Mouse (Mus musculus): Measurements from ENCODE around the gene Arhgap15. TPM values are rescaled to one million over a fixed set of nuclear protein-coding genes. Genes with fewer than 3 reads are reported as not detected.

The Arhgap15 gene
- polyA plus RNA-seq, 1 experiment from 2014 or later: 1.0 TPM

- Histone ChIP-seq H3K9me3 (replicated peaks; ENCODE audit: low read length) (no peaks in the 10 kb centered on the region), H3K9ac (ENCODE audit: low read depth, low read length) (no peak overlapping the region), H3K4me3 (replicated peaks; ENCODE audit: low read depth, low read length) (no peak overlapping the region), H3K4me1 (replicated peaks; ENCODE audit: insufficient read depth, low read length) (no peaks in the 10 kb centered on the region), H3K36me3 (ENCODE audit: insufficient read depth, low read length) (no peaks in the 10 kb centered on the region), H3K27me3 (ENCODE audit: insufficient read depth, low read length) (no peaks in the 10 kb centered on the region), H3K27ac (no peak overlapping the region), H3K4me2 (ENCODE audit: low read length) (no peak overlapping the region)
- DNase-seq (ENCODE audit: low spot score) (no peak), ATAC-seq (replicated peaks; ENCODE audit: low FRiP score, low read depth) (no peak)
- TF ChIP-seq CTCF (IDR thresholded peaks at IDR 0.05; ENCODE audit: low read depth): no peak
- WGBS: 80% methylated on average over 9 of the region's 9 CpGs
Measured at GRCm38 (mm10) chr2:44060306-44060705, 311.7 kb downstream of the Arhgap15 start.

GRCm38 (mm10) chr2:44060716-44061115 lies 312.1 kb downstream of the Arhgap15 start:
- Histone ChIP-seq H3K9me3 (replicated peaks; ENCODE audit: low read length) (no peaks in the 10 kb centered on the region), H3K9ac (ENCODE audit: low read depth, low read length) (no peak overlapping the region), H3K4me3 (replicated peaks; ENCODE audit: low read depth, low read length) (no peak overlapping the region), H3K27me3 (ENCODE audit: insufficient read depth, low read length) (no peaks in the 10 kb centered on the region), H3K27ac (no peak overlapping the region), H3K4me1 (replicated peaks; ENCODE audit: insufficient read depth, low read length) (no peaks in the 10 kb centered on the region), H3K36me3 (ENCODE audit: insufficient read depth, low read length) (no peaks in the 10 kb centered on the region), H3K4me2 (ENCODE audit: low read length) (no peak overlapping the region)
- peak; percentile 49; the same call in 1 of the 2 replicates for TF ChIP-seq CTCF (IDR thresholded peaks at IDR 0.05; ENCODE audit: low read depth)
- DNase-seq (ENCODE audit: low spot score) (peak; percentile 57), ATAC-seq (replicated peaks; ENCODE audit: low FRiP score, low read depth) (no peak)
- 70% methylated on average over 8 of the region's 8 CpGs for WGBS

DNA sequence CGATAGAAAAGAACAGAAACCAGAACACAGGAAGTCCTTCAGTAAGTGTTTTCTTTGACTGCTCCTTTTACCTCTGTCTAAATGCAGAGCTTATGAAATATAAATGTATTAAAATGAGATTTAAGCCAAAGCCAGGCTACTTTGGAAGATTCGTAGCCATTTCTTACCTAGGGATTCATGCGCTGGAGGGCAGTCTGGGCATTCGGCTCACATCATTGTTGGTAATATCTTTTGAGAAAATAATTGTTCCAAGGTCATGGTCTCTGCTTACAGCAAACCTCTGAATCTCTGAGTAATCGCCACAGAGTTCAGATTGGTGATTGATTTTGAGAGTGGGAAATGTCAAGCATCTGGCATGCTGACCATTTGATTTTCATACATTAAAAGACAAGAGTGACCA lies 316.4 kb downstream of the Arhgap15 start:
- DNase-seq (ENCODE audit: low spot score): no peak
- H3K4me1 ChIP-seq (replicated peaks; ENCODE audit: insufficient read depth, low read length): no peaks in the 10 kb centered on the region
- H3K9me3 ChIP-seq (replicated peaks; ENCODE audit: low read length): no peaks in the 10 kb centered on the region
- no peaks in the 10 kb centered on the region for H3K27me3 ChIP-seq (ENCODE audit: insufficient read depth, low read length)
- H3K9ac ChIP-seq (ENCODE audit: low read depth, low read length): no peak overlapping the region
- no peak overlapping the region for H3K4me2 ChIP-seq (ENCODE audit: low read length)
- WGBS: 88% methylated on average over 5 of the region's 5 CpGs
- no peak for ATAC-seq (replicated peaks; ENCODE audit: low FRiP score, low read depth)
- H3K36me3 ChIP-seq (ENCODE audit: insufficient read depth, low read length): no peaks in the 10 kb centered on the region
- TF ChIP-seq CTCF (IDR thresholded peaks at IDR 0.05; ENCODE audit: low read depth): no peak
- H3K27ac ChIP-seq: no peak overlapping the region
- H3K4me3 ChIP-seq (replicated peaks; ENCODE audit: low read depth, low read length): no peak overlapping the region

DNA sequence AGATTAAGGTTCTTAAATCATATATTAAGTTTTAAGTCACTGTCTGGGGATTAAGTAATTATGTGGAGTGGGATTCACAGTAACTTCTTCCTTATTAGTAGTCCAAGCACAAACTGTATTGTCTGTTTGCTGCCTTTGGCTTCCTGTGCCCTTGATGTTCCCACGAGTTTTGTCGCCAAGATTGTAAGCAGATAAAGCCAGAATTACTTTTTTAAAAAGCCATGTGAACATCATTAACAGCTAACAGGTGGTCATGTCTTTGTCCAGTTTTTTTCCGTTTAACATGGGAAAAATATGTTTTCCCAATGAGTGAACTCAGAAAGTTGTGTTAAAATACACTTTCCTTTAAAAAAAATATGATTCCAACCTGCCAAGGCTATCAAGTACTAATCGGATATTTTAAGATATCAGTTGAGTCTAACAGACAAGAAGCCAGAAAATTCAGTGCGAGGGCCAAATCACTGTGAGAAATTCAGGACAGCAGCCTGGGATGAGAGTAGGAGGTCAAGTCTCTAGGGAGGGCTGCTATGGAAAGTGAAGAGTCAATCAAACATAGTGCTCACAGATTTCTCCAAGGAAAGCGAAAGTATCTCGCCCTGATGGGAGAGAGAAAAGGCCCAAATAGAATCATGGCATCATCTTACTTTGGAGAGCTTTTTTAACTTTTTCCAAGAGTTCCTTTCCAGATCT lies 319.7 kb downstream of the Arhgap15 start:
- no peaks in the 10 kb centered on the region for H3K36me3 ChIP-seq (ENCODE audit: insufficient read depth, low read length)
- no peaks in the 10 kb centered on the region for H3K4me1 ChIP-seq (replicated peaks; ENCODE audit: insufficient read depth, low read length)
- no peaks in the 10 kb centered on the region for H3K27me3 ChIP-seq (ENCODE audit: insufficient read depth, low read length)
- no peaks in the 10 kb centered on the region for H3K9me3 ChIP-seq (replicated peaks; ENCODE audit: low read length)
- 76% methylated on average over 7 of the region's 7 CpGs for WGBS
- no peak overlapping the region for H3K9ac ChIP-seq (ENCODE audit: low read depth, low read length)
- H3K27ac ChIP-seq: no peak overlapping the region
- DNase-seq (ENCODE audit: low spot score) (no peak), ATAC-seq (replicated peaks; ENCODE audit: low FRiP score, low read depth) (no peak)
- no peak overlapping the region for H3K4me2 ChIP-seq (ENCODE audit: low read length)
- H3K4me3 ChIP-seq (replicated peaks; ENCODE audit: low read depth, low read length): no peak overlapping the region
- no peak for TF ChIP-seq CTCF (IDR thresholded peaks at IDR 0.05; ENCODE audit: low read depth)

GRCm38 (mm10) chr2:44068906-44069305 lies 320.3 kb downstream of the Arhgap15 start:
- WGBS: 83% methylated on average over 2 of the region's 2 CpGs
- H3K27me3 ChIP-seq (ENCODE audit: insufficient read depth, low read length): no peaks in the 10 kb centered on the region
- DNase-seq (ENCODE audit: low spot score) (no peak), ATAC-seq (replicated peaks; ENCODE audit: low FRiP score, low read depth) (no peak)
- H3K4me1 ChIP-seq (replicated peaks; ENCODE audit: insufficient read depth, low read length): no peaks in the 10 kb centered on the region
- no peaks in the 10 kb centered on the region for H3K36me3 ChIP-seq (ENCODE audit: insufficient read depth, low read length)
- H3K27ac ChIP-seq: no peak overlapping the region
- no peak for TF ChIP-seq CTCF (IDR thresholded peaks at IDR 0.05; ENCODE audit: low read depth)
- no peak overlapping the region for H3K9ac ChIP-seq (ENCODE audit: low read depth, low read length)
- no peak overlapping the region for H3K4me3 ChIP-seq (replicated peaks; ENCODE audit: low read depth, low read length)
- no peaks in the 10 kb centered on the region for H3K9me3 ChIP-seq (replicated peaks; ENCODE audit: low read length)
- H3K4me2 ChIP-seq (ENCODE audit: low read length): no peak overlapping the region

- H3K4me3 ChIP-seq (replicated peaks; ENCODE audit: low read depth, low read length): no peak overlapping the region
- DNase-seq (ENCODE audit: low spot score) (no peak), ATAC-seq (replicated peaks; ENCODE audit: low FRiP score, low read depth) (no peak)
- no peaks in the 10 kb centered on the region for H3K9me3 ChIP-seq (replicated peaks; ENCODE audit: low read length)
- no peak overlapping the region for H3K27ac ChIP-seq
- TF ChIP-seq CTCF (IDR thresholded peaks at IDR 0.05; ENCODE audit: low read depth): no peak
- no peak overlapping the region for H3K4me2 ChIP-seq (ENCODE audit: low read length)
- H3K27me3 ChIP-seq (ENCODE audit: insufficient read depth, low read length): no peaks in the 10 kb centered on the region
- no peaks in the 10 kb centered on the region for H3K36me3 ChIP-seq (ENCODE audit: insufficient read depth, low read length)
- no peak overlapping the region for H3K9ac ChIP-seq (ENCODE audit: low read depth, low read length)
- H3K4me1 ChIP-seq (replicated peaks; ENCODE audit: insufficient read depth, low read length): no peaks in the 10 kb centered on the region
Measured at GRCm38 (mm10) chr2:44076570-44076969, 327.9 kb downstream of the Arhgap15 start.

DNA sequence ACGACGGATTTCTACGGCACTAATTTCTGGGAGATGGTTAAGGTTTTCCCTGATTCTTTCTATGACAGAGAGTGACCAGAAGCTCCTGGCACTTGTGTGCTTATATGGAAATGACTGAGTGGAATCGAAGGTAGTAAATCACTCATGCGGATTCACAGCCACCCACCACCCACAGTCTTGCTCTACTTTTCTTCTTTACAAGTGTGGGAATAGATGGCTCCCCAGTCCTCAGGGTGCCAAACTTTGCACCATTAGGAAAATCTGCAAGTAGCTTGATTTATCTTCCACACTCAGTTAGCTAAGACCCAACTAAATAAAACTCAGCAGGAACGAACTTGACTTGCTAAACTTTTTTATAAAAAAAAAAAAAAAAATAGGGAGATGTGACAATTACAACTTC lies 331.9 kb downstream of the Arhgap15 start:
- WGBS: 71% methylated on average over 6 of the region's 6 CpGs
- H3K27ac ChIP-seq: no peak overlapping the region
- no peak for ATAC-seq (replicated peaks; ENCODE audit: low FRiP score, low read depth)
- DNase-seq (ENCODE audit: low spot score): no peak
- H3K4me3 ChIP-seq (replicated peaks; ENCODE audit: low read depth, low read length): no peak overlapping the region
- no peaks in the 10 kb centered on the region for H3K36me3 ChIP-seq (ENCODE audit: insufficient read depth, low read length)
- H3K4me2 ChIP-seq (ENCODE audit: low read length): no peak overlapping the region
- no peaks in the 10 kb centered on the region for H3K27me3 ChIP-seq (ENCODE audit: insufficient read depth, low read length)
- no peaks in the 10 kb centered on the region for H3K9me3 ChIP-seq (replicated peaks; ENCODE audit: low read length)
- H3K9ac ChIP-seq (ENCODE audit: low read depth, low read length): no peak overlapping the region
- H3K4me1 ChIP-seq (replicated peaks; ENCODE audit: insufficient read depth, low read length): no peaks in the 10 kb centered on the region
- TF ChIP-seq CTCF (IDR thresholded peaks at IDR 0.05; ENCODE audit: low read depth): no peak
